Mouse (Mus musculus) neural tube, embryonic 14.5 days (tissue): ENCODE data around the gene Abr. TPM values are rescaled to one million over a fixed set of nuclear protein-coding genes. Genes with fewer than 3 reads are reported as not detected.

Experiments
- ATAC-seq: fragments of 200-750 bp; cut with Nextera tagmentation; 2 replicates; pipeline ENCODE4 v1.8.0; 2017; ENCODE audit warnings: low read depth, mild to moderate bottlenecking, moderate TSS enrichment, moderate library complexity
- H3K27ac ChIP-seq: fragments of 300-500 bp; sonication (generic); 2 replicates; pipeline ENCODE4 v1.5.1; 2014; ENCODE audit warnings: low read depth, mild to moderate bottlenecking, control low read depth, low read length, moderate library complexity, mixed read lengths
- H3K27me3 ChIP-seq: fragments of 300-500 bp; sonication (generic); 2 replicates; pipeline ENCODE4 v1.6.1; 2014; ENCODE audit warnings: low read length; ENCODE audit not compliant: control insufficient read depth, insufficient read depth
- H3K36me3 ChIP-seq: fragments of 300-500 bp; sonication (generic); 2 replicates; pipeline ENCODE4 v1.6.1; 2014; ENCODE audit warnings: low read length, mixed read lengths; ENCODE audit not compliant: control insufficient read depth, insufficient read depth
- H3K4me1 ChIP-seq: fragments of 300-500 bp; sonication (generic); 2 replicates; pipeline ENCODE4 v1.6.1; 2014; ENCODE audit warnings: low read length; ENCODE audit not compliant: control insufficient read depth, insufficient read depth
- H3K4me2 ChIP-seq: fragments of 300-500 bp; sonication (generic); 2 replicates; pipeline ENCODE4 v1.6.1; 2014; ENCODE audit warnings: mild to moderate bottlenecking, low read depth, low read length, control low read depth
- H3K4me3 ChIP-seq: fragments of 300-500 bp; sonication (generic); 2 replicates; pipeline ENCODE4 v1.5.1; 2014; ENCODE audit warnings: low read depth, low read length, control low read depth, mixed read lengths
- H3K9ac ChIP-seq: fragments of 300-500 bp; sonication (generic); replicated peaks from 2 replicates; pipeline ENCODE4 v1.6.1; 2014; ENCODE audit warnings: low read depth, mild to moderate bottlenecking, control low read depth, low read length, mixed read lengths
- H3K9me3 ChIP-seq: fragments of 300-500 bp; sonication (generic); 2 replicates; pipeline ENCODE4 v1.6.1; 2016; ENCODE audit warnings: low read length; ENCODE audit not compliant: control insufficient read depth
- WGBS: fragments of 180-500 bp; shearing (Covaris S2); extraction: QIAGEN DNeasy Blood & Tissue Kit; methylation state at CpG from one replicate; pipeline ENCODE4 v1.1.7; 2014; 5-methylcytosine and 5-hydroxymethylcytosine counted together
- polyA plus RNA-seq: library from polyadenylated mRNA; unstranded; fragments of >200 nt; fragmentation: Nextera tagmentation; extraction: Ambion mirVana; gene quantifications from 2 replicates; pipeline ENCODE4 v1.2.1, GENCODE M21; 2014

Abr gene
- polyA plus RNA-seq, 1 experiment from 2014 or later = 99.2 TPM

DNA sequence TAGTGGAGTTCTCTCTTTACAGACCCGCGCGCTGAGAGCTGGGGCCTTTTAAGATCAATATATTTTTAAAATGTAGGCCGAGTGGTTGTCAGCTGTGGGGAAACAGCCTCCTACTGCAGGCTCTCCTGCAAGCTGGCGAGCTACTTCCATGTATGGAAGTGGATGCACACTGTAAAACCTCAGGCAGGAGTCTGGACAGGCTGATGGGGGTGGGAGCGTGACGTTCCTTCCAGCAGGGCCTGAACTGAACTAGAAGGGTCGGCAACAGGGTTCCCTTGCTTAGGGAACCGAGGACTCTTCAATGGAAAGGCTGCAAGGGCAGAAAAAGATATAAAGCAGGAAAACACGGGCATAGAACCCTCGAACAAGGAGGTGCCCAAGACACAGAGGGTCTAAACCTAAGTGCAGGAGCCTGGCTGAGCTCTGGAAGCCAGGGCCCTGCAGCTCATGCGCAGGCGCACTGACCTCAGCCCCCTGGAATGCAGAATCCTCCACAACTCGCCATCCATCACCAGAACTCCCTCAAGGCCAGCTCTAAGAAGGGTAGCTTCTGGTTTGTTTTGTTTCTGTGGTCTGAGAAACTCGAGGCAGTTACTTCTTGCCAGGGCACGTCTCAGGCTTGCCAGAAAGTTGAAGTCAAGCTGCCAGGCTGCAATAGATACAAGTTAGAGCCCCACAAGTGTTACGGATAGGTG, 247.5 kb downstream of the Abr start:
- H3K9ac ChIP-seq = 0 out of 2 replicates have a peak overlapping the region, but pooled peaks have one; percentile 25

DNA sequence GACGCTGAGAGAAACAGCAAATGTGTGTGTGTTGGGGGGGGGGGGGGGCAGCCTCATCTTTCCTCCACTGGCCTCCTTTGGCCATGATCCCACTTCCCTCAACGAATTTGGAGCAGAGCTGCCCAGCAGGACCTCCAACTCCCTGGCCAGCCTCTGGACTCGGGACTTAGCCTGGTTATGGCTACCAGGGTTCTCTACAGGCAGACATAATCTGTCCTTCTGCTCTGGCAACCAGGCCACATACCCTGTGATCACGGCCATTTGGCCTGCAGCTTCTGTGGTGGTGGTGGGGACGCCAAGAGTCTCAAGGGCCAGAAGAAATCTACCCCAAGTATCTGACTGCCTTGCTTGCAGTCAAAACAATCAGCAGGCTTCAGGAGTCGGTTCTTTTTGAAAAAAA, 249.6 kb downstream of the Abr start:
- no peak for ATAC-seq
- Histone ChIP-seq H3K27me3 (no peaks in the 10 kb centered on the region), H3K27ac (no peak overlapping the region; the same call in 1 of the 2 replicates), H3K36me3 (no peaks in the 10 kb centered on the region), H3K9ac (no peak overlapping the region; the same call in 1 of the 2 replicates), H3K4me3 (no peak overlapping the region), H3K4me1 (peaks cover 23% of the 10 kb centered on the region), H3K4me2 (no peak overlapping the region), H3K9me3 (no peaks in the 10 kb centered on the region)
- WGBS = 47% methylated on average over 6 of the region's 6 CpGs

More for the DNA sequence above, 247.5 kb downstream of the Abr start:
- no peak; the same call in 1 of the 2 replicates for ATAC-seq
- Histone ChIP-seq H3K27ac (peak overlapping the region; percentile 49), H3K36me3 (no peaks in the 10 kb centered on the region), H3K4me3 (no peak overlapping the region), H3K4me1 (peaks cover 25% of the 10 kb centered on the region), H3K9me3 (no peaks in the 10 kb centered on the region), H3K4me2 (no peak overlapping the region), H3K27me3 (no peaks in the 10 kb centered on the region)
- WGBS = 53% methylated on average over 17 of the region's 17 CpGs

DNA sequence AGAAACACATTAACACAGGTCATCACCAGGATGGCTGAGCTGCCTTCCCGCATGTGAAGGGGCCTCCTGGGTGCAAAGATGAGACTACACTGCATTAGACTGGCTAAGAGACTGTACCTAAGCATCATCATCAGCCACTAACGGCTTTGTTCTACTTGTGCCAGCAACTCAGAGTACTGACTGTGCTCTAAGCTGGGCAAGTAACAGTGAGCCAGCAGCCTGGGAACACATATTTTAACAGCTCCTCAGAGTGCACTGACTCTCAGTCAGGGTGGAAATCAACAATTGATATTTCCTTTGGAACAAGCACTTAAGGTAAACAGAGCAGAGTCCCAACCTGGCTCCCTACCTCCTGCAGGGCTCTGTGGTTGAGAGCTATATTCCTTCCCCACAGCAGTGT, 250.0 kb downstream of the Abr start:
- Histone ChIP-seq H3K36me3 (no peaks in the 10 kb centered on the region), H3K4me2 (no peak overlapping the region), H3K9me3 (no peaks in the 10 kb centered on the region), H3K27ac (no peak overlapping the region; the same call in 1 of the 2 replicates), H3K27me3 (no peaks in the 10 kb centered on the region), H3K4me1 (peaks cover 21% of the 10 kb centered on the region), H3K9ac (no peak overlapping the region; the same call in 1 of the 2 replicates), H3K4me3 (no peak overlapping the region)
- peak; percentile 54 for ATAC-seq
- WGBS = 54% methylated on average over 2 of the region's 2 CpGs

DNA sequence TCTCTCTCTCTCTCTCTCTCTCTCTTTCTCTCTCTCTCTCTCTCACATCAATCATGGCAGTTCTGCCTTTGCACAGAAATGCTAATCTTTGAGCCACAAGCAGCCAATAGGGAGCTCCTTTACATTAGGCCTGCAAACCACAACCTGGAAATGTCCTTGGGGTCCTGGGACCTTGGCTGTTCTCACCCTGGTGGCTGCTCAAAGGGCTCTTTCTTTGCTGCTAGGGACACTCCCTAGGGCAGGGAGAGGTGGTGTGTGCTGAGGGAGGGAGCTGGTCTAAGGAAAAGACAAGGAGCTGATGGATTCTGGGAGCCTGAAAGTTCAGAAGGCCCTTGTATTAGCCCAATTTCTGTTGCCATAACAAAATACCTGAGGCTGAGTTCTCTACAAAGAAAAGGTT, 251.6 kb downstream of the Abr start:
- no peak overlapping the region for H3K4me2 ChIP-seq
- H3K36me3 ChIP-seq = no peaks in the 10 kb centered on the region
- H3K27me3 ChIP-seq = no peaks in the 10 kb centered on the region
- H3K4me3 ChIP-seq = no peak overlapping the region
- H3K27ac ChIP-seq = no peak overlapping the region
- H3K9me3 ChIP-seq = no peaks in the 10 kb centered on the region
- ATAC-seq = no peak
- peaks cover 21% of the 10 kb centered on the region for H3K4me1 ChIP-seq
- H3K9ac ChIP-seq = no peak overlapping the region

Other genes starting within 250 kb of the Abr start
- 23.5 and 34.7 TPM in 2 replicates for gene Nxn, start 223.2 kb downstream of the Abr start, polyA plus RNA-seq
- gene Timm22, start 215.4 kb downstream of the Abr start, polyA plus RNA-seq = 114 and 116 TPM in 2 replicates
- gene Bhlha9, start 50.2 kb upstream of the Abr start, polyA plus RNA-seq = 1.2 and 1.4 TPM in 2 replicates
- gene Trarg1, start 57.5 kb upstream of the Abr start, polyA plus RNA-seq = 0.44 and 4.1 TPM in 2 replicates
- 34.2 and 34.3 TPM in 2 replicates for gene Gosr1, start 141.3 kb upstream of the Abr start, polyA plus RNA-seq
- gene Cpd, start 224.7 kb upstream of the Abr start, polyA plus RNA-seq = 10.4 and 13.5 TPM in 2 replicates